Mouse (Mus musculus): ENCODE data around the gene Upp2. TPM values are rescaled to one million over a fixed set of nuclear protein-coding genes. Genes with fewer than 3 reads are reported as not detected.

Gene Upp2
- polyA plus RNA-seq, 1 experiment from 2014 or later, result 9.6 TPM

DNA sequence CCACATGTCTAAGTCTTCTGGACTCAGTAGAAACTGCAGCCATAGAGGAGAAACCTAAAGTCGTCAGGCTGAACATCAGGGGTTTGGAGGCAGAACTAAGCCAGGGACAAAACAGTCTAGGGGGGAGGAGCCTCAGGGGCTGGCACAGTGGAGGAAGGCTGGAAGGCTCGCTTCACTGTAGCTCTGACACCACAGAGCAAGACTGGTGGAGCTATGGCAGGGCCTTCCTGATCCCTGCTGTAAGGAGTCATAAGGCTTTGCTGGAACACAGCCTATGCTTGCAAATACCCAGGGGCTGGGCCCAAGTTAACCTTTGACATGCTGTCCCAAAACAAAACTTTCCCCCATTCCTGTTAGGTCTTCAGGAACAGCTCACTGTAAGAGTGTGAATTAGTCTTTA, 185.8 kb downstream of the Upp2 start:
- Histone ChIP-seq H3K27me3 (ENCODE audit: insufficient read depth, low read length) (no peaks in the 10 kb centered on the region), H3K9ac (ENCODE audit: low read depth, low read length) (no peak overlapping the region), H3K4me2 (ENCODE audit: low read length) (no peak overlapping the region), H3K4me3 (replicated peaks; ENCODE audit: low read depth, low read length) (no peak overlapping the region), H3K9me3 (replicated peaks; ENCODE audit: low read length) (no peaks in the 10 kb centered on the region), H3K27ac (no peak overlapping the region), H3K4me1 (replicated peaks; ENCODE audit: insufficient read depth, low read length) (no peaks in the 10 kb centered on the region), H3K36me3 (ENCODE audit: insufficient read depth, low read length) (no peaks in the 10 kb centered on the region)
- ATAC-seq (replicated peaks; ENCODE audit: low FRiP score, low read depth), result no peak
- WGBS, result 33% methylated on average over 2 of the region's 2 CpGs
- TF ChIP-seq CTCF (IDR thresholded peaks at IDR 0.05; ENCODE audit: low read depth), result no peak
- no peak for DNase-seq (ENCODE audit: low spot score)

DNA sequence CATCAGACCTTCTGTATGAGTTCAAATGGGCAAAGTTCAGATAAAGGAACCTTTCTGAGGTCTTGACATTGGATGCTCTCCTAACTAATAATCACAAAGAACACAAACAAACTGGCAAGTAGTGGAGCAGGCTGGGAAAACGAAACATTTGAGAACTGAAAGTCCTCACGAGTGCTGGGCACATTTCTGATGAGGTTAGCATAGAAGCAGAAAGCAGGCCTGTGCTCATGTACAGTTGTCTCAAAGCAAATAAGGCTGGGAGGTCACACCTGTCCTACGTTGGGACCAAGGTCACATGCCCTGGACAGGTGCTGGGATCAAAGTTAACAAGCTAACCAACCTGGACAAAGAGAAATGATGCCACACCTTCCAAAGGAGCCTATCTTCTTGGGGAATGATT, 187.6 kb downstream of the Upp2 start:
- ATAC-seq (replicated peaks; ENCODE audit: low FRiP score, low read depth), result no peak

DNA sequence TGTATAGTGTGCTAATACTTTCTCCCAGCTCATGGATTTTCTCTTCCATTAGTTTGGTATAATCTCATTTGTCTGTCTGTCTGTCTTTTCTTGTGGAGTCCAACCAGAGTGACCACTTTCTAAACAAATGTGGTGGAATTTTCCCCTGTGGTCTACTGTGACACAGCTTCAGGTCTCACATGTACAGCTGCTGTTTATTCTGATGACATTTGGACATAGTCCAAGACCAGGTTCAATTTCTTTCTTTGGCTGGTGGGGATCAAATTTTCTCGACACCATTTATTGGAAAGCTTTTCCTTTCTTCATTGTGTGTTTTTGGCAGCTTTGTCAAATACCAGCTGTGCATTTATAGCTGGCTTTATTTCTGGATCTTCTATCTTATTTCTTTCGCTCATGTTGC, 191.0 kb downstream of the Upp2 start:
- H3K27me3 ChIP-seq (ENCODE audit: insufficient read depth, low read length), result no peaks in the 10 kb centered on the region
- TF ChIP-seq CTCF (IDR thresholded peaks at IDR 0.05; ENCODE audit: low read depth), result no peak
- H3K36me3 ChIP-seq (ENCODE audit: insufficient read depth, low read length), result no peaks in the 10 kb centered on the region
- no peak overlapping the region for H3K4me2 ChIP-seq (ENCODE audit: low read length)
- no peaks in the 10 kb centered on the region for H3K9me3 ChIP-seq (replicated peaks; ENCODE audit: low read length)
- no peak overlapping the region for H3K4me3 ChIP-seq (replicated peaks; ENCODE audit: low read depth, low read length)
- H3K9ac ChIP-seq (ENCODE audit: low read depth, low read length), result no peak overlapping the region
- WGBS, result 53% methylated on average over 2 of the region's 2 CpGs
- no peak overlapping the region for H3K27ac ChIP-seq
- ATAC-seq (replicated peaks; ENCODE audit: low FRiP score, low read depth) (no peak), DNase-seq (ENCODE audit: low spot score) (no peak)
- no peaks in the 10 kb centered on the region for H3K4me1 ChIP-seq (replicated peaks; ENCODE audit: insufficient read depth, low read length)

More for the DNA sequence above, 187.6 kb downstream of the Upp2 start:
- Histone ChIP-seq H3K27ac (no peak overlapping the region), H3K4me3 (replicated peaks; ENCODE audit: low read depth, low read length) (no peak overlapping the region), H3K27me3 (ENCODE audit: insufficient read depth, low read length) (no peaks in the 10 kb centered on the region), H3K9ac (ENCODE audit: low read depth, low read length) (no peak overlapping the region), H3K4me1 (replicated peaks; ENCODE audit: insufficient read depth, low read length) (no peaks in the 10 kb centered on the region), H3K4me2 (ENCODE audit: low read length) (no peak overlapping the region), H3K9me3 (replicated peaks; ENCODE audit: low read length) (no peaks in the 10 kb centered on the region), H3K36me3 (ENCODE audit: insufficient read depth, low read length) (no peaks in the 10 kb centered on the region)
- TF ChIP-seq CTCF (IDR thresholded peaks at IDR 0.05; ENCODE audit: low read depth), result no peak
- no peak for DNase-seq (ENCODE audit: low spot score)
- WGBS, result 83% methylated on average over 3 of the region's 3 CpGs

DNA sequence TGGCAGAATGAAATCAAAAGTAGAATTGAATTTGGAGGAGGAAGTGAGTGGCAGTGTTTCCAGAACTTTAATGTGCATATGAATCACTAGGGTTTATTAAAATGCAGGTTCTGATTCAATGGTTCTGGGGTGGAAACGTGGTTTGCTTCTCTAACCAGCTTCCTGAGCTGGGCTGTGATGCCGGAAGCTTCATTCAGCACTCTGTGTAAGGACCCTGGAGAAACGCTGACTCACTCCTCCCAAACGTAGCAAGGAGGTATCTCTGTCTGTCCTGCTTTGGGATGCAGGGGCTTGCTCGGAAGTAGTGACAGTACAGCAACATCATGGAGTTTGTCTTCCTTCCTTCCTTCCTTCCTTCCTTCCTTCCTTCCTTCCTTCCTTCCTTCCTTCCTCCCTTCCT, 192.6 kb downstream of the Upp2 start:
- DNase-seq (ENCODE audit: low spot score) (no peak), ATAC-seq (replicated peaks; ENCODE audit: low FRiP score, low read depth) (no peak)
- WGBS, result 58% methylated on average over 5 of the region's 5 CpGs
- TF ChIP-seq CTCF (IDR thresholded peaks at IDR 0.05; ENCODE audit: low read depth), result no peak
- Histone ChIP-seq H3K9ac (ENCODE audit: low read depth, low read length) (no peak overlapping the region), H3K36me3 (ENCODE audit: insufficient read depth, low read length) (no peaks in the 10 kb centered on the region), H3K4me2 (ENCODE audit: low read length) (no peak overlapping the region), H3K9me3 (replicated peaks; ENCODE audit: low read length) (no peaks in the 10 kb centered on the region), H3K27ac (no peak overlapping the region), H3K27me3 (ENCODE audit: insufficient read depth, low read length) (no peaks in the 10 kb centered on the region), H3K4me1 (replicated peaks; ENCODE audit: insufficient read depth, low read length) (no peaks in the 10 kb centered on the region), H3K4me3 (replicated peaks; ENCODE audit: low read depth, low read length) (no peak overlapping the region)

DNA sequence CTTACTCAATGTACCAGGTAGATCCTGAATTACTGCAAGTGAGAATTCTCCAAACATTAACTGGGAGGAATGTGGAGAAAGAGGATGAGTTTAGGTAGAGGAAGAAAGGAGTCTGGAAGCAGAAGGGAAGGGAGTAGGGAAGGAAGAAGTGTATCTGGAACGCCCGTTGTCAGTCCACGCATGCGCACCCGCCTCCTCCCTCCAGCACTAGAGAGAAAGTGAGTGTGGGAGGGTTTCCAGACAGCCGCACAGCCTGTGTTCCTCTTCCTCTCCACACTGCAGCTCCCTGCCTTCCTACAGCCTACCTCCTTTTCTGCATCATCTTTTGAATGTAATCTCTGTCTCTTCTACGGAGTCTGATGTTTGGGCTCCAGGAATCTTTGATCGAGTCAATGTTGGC, 198.0 kb downstream of the Upp2 start:
- Histone ChIP-seq H3K9ac (ENCODE audit: low read depth, low read length) (no peak overlapping the region), H3K4me2 (ENCODE audit: low read length) (no peak overlapping the region), H3K9me3 (replicated peaks; ENCODE audit: low read length) (no peaks in the 10 kb centered on the region), H3K4me3 (replicated peaks; ENCODE audit: low read depth, low read length) (no peak overlapping the region), H3K36me3 (ENCODE audit: insufficient read depth, low read length) (no peaks in the 10 kb centered on the region), H3K27ac (no peak overlapping the region), H3K27me3 (ENCODE audit: insufficient read depth, low read length) (no peaks in the 10 kb centered on the region), H3K4me1 (replicated peaks; ENCODE audit: insufficient read depth, low read length) (no peaks in the 10 kb centered on the region)
- 64% methylated on average over 8 of the region's 8 CpGs for WGBS
- no peak for DNase-seq (ENCODE audit: low spot score)
- ATAC-seq (replicated peaks; ENCODE audit: low FRiP score, low read depth), result no peak
- no peak for TF ChIP-seq CTCF (IDR thresholded peaks at IDR 0.05; ENCODE audit: low read depth)

DNA sequence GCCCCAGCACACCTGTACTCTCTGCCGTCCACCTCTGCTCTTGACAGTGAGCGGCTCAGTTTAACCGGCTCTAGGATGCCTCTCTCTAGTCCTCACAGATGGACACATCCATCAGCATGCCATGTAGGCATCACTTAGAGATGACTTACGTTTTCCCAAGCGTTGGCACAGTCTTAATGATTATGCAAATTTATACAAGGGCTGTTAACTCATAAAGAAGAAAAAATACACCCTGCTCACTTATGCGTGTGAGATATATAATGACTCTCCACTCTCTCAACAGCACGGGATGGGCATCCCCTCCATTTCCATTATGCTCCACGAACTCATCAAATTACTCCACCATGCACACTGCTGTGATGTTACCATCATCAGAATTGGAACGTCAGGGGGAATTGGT, 206.7 kb downstream of the Upp2 start:
- 83% methylated on average over 9 of the region's 9 CpGs for WGBS

DNA sequence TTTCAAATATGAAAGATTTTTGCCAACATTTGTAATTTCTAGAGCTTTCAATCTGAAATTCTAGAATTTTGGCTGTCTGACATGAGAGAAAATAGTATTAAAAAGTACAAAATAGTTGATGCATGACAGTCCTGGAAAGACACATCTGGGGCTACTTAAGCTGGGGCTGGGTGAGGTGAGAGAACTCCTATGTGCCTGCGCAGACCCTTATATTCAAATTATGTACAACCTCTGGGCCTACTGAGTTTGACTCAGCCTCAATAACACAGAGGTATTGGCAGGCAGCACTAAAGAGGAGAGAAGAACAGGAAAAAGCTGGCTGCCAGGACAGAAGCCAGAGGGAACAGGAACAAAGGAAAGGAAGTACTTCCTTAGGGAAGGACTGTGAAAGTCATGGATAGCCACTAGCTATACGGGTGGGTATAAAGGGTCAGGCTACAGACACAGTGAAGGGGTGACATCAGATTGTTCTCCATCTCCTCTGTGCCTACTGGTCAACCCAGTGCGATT, 211.9 kb downstream of the Upp2 start:
- H3K4me3 ChIP-seq (replicated peaks; ENCODE audit: low read depth, low read length), result no peak overlapping the region
- DNase-seq (ENCODE audit: low spot score) (no peak), ATAC-seq (replicated peaks; ENCODE audit: low FRiP score, low read depth) (no peak)
- 87% methylated on average over 3 of the region's 3 CpGs for WGBS
- no peaks in the 10 kb centered on the region for H3K9me3 ChIP-seq (replicated peaks; ENCODE audit: low read length)
- no peak for TF ChIP-seq CTCF (IDR thresholded peaks at IDR 0.05; ENCODE audit: low read depth)
- no peaks in the 10 kb centered on the region for H3K4me1 ChIP-seq (replicated peaks; ENCODE audit: insufficient read depth, low read length)
- no peak overlapping the region for H3K4me2 ChIP-seq (ENCODE audit: low read length)
- H3K27ac ChIP-seq, result no peak overlapping the region
- no peak overlapping the region for H3K9ac ChIP-seq (ENCODE audit: low read depth, low read length)
- H3K27me3 ChIP-seq (ENCODE audit: insufficient read depth, low read length), result no peaks in the 10 kb centered on the region
- H3K36me3 ChIP-seq (ENCODE audit: insufficient read depth, low read length), result no peaks in the 10 kb centered on the region

More for the DNA sequence above, 206.7 kb downstream of the Upp2 start:
- DNase-seq (ENCODE audit: low spot score) (no peak), ATAC-seq (replicated peaks; ENCODE audit: low FRiP score, low read depth) (no peak)
- Histone ChIP-seq H3K4me1 (replicated peaks; ENCODE audit: insufficient read depth, low read length) (no peaks in the 10 kb centered on the region), H3K27ac (no peak overlapping the region), H3K4me3 (replicated peaks; ENCODE audit: low read depth, low read length) (no peak overlapping the region), H3K9me3 (replicated peaks; ENCODE audit: low read length) (no peaks in the 10 kb centered on the region), H3K4me2 (ENCODE audit: low read length) (no peak overlapping the region), H3K9ac (ENCODE audit: low read depth, low read length) (no peak overlapping the region), H3K36me3 (ENCODE audit: insufficient read depth, low read length) (no peaks in the 10 kb centered on the region), H3K27me3 (ENCODE audit: insufficient read depth, low read length) (no peaks in the 10 kb centered on the region)
- no peak for TF ChIP-seq CTCF (IDR thresholded peaks at IDR 0.05; ENCODE audit: low read depth)

All from kidney, postnatal 0 days (tissue).